Mouse (Mus musculus) lung, postnatal 14 days (tissue): ENCODE data around the gene Ooep.
"Not testable (repeated sequence)": the region's sequence is repeated elsewhere in the genome, so short reads cannot be mapped to it uniquely, and the experiment has no call there.

Experiments
- DNase-seq: peaks from one replicate; pipeline ENCODE4 v3.0.0; 2021

Ooep gene

DNA sequence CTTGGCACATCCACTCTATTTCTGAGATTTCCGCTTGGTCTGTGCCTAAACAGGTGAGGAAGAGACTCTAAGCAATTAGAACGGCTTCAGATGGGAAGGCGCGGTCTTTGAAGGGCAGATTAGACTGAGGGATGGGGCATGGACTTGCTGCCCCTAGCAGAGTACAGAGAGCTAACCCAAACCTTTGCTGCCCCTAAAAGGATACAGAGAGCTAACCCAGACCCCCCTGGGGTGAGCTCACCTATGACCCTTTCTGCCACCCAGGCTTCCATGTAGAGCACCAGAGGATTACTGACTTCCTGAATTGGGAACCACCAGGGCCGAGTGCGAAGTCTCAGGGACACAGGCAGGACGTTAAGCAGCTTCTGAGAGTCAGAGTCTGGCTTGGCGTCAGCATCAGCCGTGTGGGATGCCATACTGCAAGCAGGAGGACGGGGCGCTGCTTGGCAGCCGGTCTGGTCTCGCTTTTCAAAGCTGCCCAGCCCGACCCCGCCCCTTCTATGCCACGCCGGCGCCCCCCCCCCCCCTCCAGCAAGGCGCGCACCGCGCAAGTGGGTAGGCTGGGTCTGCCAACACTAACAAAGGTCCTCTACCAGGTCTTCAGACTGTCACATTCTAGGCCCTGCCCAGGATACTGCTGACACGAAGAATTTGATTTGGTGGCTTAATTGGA lies at the start of gene Ooep:
TSS of gene Ooep (minus strand) at position 613 of the 673 bp plus-strand sequence.
- DNase-seq: no peak

DNA sequence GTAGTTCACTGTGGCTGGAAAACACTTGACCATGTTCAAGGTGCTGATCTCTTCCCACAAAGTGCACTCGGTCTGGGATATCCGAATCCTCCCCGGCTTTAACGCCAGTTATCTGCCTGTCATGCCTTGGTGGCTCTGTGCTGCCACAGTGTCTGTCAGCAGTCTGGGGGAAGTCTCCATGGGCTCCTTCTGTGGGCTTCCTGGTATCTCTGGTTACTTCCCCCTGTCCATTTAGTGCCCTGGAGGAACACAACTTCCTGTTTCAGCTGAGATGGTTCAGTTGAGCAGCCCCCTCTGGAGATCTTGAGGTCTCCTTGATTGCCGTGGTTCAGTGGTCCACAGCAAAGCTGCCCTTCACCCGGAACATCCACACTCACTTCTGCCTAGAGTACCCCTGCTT lies 49.7 kb upstream of the Ooep start:
- no peak for DNase-seq

DNA sequence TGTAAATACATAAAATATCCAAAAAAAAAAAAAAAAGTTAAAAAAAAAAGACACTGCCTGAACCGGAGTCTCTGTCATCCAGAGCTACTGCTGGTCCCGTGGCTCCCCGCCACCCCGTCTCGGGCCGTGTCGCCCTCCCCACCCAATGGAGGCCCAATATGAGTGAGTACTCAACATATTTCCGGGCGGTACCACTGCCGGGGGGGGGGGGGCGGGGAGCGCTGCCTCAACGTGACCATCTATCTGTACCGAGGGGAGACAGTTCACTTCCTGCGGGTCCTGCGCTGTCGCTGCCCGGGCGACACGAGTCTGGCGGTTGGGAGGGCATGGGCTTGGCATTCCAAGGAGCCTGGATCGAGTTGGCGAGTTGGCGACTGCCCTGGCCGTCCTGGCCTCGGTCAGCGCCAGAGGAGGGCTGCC lies 48.8 kb upstream of the Ooep start:
- no peak for DNase-seq

DNA sequence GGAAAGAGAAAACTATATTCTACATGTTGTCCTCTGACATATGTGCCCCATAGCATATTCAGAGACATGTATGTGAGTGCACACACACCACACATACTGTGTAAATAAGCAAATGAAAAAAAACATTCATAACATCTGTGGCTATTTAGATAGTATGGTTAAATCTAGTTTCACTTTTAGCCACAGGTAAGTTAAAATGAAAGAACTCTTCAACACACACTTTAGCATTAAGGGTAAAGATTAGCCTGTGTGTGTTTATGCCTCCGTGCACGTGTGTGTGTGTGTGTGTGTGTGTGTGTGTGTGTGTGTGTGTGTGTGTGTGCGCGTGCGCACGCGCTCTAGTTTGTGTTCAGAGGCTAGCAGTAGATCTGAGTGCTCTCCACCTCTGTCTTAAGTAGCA lies 23.1 kb upstream of the Ooep start:
- DNase-seq: no peak

DNA sequence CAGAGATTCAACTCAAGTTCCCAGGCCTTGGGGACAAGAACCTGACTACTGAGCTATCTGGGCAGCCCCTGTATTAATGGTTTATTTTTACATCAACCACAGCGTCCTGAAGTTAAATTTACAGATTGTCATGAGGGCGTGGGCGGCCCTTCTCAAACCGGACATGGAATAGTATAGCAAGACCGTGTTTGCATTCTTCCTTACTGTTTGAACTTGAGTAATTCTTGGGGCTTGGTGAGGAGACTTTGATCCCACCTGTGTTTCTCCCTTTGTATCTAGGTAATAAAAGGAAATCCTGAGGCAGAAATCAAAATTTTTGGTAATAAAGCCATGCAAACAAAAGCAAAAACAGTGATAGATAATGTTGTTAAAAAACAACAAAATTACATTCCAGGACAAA lies 22.0 kb upstream of the Ooep start:
- DNase-seq: no peak

DNA sequence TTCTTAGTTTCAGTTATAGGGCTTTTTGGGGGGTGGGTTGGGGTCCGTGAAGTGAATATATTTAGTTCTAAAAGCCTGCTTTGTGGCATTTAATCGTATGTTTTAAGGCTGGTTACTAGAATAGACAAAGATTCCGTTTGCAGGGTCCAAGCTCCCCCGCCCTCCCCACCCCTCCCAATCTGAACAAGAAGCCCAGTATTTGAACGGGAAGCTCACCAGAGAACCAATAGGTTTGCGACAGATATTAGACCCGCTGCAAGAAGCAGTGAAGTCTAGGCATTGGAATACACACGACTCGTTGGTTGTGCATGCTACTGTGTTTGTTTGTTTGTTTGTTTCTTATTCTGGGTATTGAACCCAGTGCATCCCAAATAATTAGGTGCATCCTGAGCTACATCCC lies 18.0 kb upstream of the Ooep start:
- no peak for DNase-seq

DNA sequence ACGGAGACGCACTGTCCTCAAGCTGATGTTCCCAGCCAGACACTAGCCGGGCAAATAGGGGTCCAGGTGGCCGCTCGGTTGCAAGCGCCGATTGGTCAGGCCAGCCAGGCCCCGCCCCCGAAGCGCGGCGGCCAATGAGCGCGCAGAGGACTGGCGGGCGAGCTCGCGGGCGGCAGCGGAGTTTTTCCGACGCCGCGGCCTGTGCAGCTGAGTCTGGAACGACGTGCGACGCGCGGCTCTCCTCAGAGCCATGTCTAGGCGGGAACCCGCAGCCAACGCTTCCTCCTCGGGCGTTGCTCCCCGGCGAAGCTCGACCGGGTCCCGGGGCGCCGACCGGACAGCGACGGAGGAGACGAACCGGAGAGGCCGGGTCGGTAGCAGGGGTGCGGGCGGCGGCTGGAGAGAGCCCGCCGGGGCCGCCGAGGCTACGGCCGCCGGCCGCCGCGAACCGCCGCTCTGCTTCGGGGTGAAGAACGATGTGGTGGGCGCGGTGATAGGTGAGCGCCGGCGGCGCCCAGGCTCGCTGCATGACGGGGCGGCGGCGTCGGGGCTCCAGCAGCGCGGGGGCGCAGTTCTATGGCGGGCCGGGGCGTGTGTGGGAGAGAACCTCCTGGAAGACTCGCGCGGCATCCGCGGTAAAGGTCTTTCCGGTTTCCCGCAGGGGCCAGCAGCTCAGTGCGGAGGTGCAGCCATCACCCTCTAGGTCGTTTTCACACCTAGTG lies 17.3 kb upstream of the Ooep start, which contains the start of gene Ddx43:
TSS of gene Ddx43 (plus strand) at position 148 of the 722 bp plus-strand sequence.
- DNase-seq: peak; percentile 24

DNA sequence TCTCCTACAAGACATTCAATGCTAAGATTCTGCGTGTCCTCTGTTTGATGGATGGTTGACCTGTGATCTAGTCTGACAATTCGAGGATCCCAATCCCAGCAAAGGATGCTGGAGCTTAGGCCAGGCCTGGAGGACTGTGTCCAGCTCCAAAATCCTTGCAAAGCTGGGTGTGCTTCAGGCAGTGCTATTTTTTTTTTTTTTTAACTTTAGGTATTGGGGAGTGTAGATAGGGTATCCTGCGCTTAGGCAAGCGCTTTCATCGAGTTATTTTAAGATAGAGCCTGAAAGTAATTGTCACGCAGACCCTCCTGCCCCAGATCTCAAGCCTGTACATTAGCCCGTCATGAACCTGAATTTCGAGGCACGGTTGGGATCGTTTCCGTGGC lies 16.7 kb upstream of the Ooep start:
- no peak for DNase-seq

DNA sequence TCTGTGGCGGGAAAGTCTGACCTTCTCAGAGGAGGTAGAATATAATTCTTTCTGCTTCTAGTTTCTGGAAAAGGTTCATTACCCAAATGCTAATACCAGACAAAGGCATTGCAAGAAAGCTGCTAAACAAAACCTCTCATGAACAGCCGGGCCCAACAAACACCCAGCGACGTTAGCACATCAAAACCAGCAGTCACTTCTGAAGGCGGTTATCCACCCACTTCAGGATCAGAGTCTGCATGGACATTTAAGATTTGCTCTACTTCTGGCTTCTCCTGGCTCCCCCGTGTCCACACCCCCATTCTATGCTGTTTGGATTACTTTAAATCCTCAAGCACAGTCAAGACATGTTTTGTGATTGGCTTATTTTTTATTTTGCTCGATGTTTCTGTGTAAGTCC lies 16.1 kb upstream of the Ooep start:
- no peak for DNase-seq

DNA sequence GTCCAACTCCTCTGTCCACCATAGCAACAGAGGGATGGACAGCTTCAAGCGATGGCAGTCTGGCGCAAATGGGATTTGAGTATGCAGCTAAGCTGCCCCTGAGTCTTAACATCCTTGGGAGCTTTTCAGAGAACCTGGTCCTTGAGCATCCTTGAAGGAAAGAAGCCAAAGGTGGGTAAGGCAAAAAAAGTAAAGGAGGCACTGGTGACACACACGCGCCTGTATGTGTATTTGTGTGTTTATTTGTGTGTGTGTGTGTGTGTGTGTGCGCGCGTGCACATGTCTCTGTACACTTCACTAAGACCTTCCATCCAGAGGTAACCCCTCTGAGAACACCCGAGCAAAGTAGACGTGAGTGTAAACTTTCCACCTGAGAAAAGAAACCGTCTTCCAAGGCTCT lies 15.2 kb upstream of the Ooep start:
- DNase-seq: no peak

DNA sequence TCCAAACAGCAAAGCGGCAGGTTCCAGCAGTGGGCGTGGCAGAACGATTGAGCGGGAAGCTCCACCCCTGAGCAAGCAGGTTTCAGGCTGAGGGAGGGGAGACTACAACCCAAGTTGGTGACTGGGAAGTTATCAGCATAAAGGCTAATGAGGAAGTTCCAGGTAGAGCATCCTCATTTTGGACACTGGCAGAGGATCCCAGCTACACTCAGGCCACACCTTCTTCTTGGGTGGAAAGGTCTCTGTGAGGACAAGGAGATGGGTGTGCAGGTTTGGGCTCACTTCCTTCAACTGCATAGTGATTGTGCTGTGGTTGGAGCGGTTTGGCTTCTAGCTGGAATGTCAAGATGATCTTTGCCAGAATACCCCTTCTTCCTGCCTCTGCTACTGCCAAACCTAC lies 11.5 kb upstream of the Ooep start:
- no peak for DNase-seq

DNA sequence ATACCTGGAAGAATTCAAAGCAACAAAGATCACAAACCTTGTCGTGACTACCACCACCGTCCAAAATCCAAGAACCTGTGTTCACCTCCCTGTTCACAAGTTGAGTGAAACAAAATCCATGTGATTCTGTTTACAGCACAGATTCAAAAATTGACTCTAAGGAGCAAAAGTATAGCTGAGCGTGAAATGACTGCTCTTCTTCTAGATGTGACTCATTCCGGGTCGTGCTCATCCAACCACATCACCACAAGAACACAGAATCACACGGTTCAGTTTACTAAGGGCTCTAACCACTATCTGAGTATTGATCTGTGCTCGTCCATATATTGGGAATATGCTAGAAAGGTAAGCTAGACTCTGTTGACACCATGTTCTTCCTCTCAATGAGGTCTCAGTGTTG lies 8.4 kb upstream of the Ooep start:
- no peak for DNase-seq

DNA sequence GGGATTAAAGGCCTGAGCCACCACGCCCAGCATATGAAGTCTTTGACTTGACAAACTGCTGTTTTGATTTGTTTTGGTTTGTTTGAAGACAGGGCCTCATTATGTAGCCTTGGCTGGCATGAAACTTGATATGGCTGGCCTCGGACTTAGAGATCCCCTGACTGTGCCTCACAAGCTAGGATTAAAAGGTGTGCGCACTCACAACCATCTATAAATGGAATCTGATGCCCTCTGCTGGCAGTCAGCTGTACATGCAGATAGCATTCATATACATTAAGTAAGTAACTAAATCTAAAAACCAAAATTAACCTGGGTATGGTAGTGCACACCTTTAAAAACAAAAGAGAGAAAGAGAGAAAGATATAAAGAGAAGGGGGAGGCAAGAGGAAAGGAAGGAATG lies 7.4 kb upstream of the Ooep start:
- peak; percentile 15 for DNase-seq

DNA sequence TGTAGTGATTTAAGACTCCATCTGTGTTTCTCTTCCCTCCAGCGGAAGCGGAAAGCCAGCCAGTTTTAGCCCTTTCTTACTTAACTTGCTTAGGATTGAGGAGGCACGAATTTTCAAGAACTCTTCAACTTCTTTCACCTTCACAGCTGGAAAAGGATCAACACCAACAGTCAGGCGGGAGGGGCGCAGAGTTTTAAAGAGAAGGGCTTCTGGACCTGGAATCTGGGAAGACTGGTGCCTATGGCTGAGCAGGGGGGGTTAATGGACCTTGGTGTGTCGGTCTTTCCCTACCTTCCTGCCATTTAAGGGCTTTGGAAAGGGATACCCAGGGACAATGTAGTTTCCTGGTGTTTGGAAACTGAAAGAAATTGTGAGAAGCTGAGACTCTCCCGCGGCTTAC lies 979 bp downstream of the Ooep start:
- DNase-seq: no peak

DNA sequence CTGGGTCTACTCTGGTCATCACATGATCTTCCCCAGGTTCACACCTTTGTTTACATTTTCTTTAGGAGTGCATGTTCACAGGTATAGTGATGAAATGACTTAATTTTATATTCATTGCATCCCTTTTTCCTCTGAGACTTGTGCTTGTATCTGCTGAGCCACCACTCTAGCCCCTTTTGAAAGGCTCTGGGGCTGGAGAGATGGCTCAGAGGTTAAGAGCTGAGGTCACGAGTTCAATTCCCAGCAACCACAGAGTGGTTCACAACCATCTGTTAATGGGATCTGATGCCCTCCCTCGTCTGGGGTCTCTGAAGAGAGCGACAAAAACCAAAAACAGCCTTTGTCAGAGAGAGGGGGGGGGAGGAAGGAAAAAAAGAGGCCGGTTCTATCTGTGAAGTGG lies 3.0 kb downstream of the Ooep start:
- DNase-seq: no peak

DNA sequence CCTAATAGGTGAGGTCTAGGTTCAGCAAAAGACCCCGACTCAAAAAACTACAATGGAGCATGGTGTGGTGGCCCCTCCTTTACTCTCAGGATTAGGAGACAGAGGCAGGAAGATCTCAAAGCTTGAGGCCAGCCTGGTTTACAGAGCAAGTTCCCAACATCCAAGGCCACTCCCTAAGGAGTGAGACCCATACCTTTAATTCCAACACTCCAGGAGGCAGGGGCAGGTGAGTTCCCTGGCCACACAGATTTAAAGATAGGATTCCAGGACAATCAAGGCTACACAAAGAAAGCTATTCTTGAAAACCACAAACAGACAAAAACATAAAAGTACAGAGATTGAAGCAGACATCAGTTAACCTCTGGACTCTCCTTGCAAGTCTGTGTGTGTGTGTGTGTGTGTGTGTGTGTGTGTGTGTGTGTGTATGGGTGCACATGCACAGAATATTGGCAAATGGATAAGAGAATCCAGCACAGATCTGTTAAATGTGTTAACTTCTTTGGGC lies 3.6 kb downstream of the Ooep start:
- DNase-seq: no peak

DNA sequence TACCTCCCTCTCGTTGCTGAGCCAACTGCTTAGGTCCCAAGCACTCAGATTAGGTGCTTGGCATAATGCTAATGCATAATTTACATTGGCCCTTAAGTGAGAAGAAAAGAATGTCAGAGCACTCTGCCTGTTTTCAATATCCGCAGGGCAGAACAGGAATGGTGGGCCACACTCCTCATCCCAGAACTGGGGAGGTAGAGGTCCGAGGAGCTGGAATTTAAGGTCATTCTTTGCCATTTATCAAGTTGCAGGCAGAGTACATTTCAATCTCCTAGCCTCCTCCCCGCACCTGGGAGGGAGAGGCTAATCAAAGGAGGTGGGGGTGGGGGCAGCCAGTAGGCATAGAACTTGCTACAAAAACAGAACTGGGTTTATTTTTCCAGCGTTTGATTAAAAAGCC lies 4.1 kb downstream of the Ooep start:
- no peak for DNase-seq

DNA sequence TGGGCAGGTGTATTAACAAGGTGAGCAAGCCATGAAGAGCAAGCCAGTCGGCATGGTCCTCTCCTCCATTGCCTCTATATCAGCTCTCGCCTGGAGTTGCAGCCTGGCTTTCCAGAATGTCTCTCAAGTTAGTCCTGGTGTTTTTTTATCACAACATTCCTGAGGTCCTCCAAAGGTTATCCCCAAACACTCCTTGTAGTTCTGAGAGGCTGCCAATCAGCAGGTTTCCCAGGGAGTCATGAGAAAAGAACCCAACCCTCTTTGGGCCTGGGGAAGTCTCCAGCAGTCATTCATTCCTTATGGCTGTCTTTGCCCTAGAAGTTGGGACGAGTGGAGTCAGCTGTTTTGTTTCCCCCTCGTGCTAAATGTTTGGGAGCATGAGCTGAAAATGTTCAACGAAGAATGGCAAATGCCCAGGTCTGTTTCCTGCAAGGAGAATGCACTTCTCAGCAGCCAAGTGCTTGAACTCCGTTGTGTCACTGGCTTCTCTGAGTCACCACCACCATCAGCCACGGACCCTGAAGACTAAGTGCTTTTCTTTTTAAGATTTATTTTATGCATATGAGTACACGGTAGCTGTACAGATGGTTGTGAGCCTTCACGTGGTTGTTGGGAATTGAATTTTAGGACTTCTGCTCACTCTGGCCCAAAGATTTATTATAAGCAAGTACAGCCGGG lies 5.6 kb downstream of the Ooep start:
- DNase-seq: no peak

DNA sequence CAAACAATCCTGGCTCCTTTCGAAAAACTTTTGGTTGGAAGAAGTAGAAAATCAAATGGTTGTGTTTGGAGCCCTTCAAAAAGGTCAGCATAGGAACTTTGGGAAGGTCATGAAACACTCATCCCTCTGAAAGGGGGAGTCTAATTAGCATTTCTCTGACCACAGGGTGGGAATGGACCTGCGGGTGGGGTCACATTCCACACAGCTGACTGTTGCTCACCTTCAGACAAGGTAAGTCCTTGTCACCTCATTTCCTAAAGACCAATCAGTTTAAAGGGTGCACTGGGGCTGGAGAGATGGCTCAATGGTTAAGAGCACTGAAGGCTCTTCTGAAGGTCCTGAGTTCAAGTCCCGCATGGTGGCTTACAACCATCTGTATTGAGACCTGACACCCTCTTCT lies 7.1 kb downstream of the Ooep start:
- DNase-seq: no peak

DNA sequence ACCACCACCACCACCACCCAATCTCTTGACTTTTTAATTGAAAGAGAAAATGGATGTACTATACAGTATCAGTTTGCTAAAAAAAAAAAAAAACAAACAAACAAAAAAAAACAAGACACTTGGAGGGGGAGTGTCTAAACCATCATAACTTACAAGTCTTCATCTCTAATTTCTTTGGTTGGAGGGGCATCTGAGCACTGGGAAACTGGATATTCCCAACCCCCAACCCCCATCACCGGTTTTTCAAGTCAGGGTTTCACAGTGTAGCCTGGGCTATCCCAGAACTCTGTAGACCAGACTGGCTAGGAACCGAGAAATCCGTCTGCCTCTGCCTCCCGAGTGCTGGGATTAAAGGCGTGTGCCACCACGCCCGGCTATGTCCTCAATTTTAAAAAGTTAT lies 8.7 kb downstream of the Ooep start:
- DNase-seq: no peak

DNA sequence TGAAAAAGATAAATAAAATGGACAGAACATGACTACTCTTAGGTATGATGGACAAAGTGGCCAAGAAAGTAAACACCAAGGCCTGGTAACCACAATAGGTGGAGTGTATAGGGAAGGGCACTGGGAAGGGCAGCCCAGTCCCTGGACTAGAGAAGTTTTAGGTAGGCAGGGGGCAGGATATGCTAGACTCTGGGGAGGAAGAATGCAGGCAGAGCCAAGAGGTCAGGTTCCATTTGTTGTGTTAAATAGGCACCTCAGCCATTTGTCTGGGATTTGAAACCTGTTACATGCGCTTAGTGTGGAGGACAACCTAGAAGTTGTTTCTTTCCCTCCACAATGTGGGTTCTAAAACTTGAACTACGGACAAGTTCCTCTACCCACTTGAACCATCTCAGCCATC lies 9.2 kb downstream of the Ooep start:
- DNase-seq: no peak

DNA sequence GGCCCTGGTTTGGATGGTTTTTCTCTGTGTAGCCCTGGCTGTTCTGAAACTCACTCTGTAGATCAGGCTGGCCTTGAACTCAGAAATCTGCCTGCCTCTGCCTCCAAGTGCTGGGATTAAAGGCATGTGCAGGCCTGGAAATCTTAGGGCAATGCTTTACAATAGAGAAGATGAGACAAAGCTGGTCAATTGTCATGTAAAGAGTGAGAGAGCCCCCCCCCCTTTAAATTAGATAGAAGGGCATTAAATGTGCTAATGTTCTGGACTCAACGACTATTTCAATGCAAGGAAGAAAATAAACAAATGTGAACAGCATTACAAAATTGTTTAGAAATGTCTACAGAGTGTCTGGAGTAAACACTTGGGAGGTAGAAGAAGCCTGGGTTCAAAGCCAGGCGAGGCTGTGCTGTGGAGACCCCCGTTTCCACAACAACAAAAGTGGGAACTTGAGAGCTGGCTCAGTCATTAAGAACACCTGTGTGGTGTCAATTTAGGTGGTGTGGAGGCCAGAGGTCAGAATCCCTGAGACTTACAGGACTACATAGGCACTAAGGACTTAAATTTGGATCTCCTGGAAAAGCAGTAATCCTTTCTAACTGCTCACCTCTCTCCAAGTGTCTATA lies 9.7 kb downstream of the Ooep start:
- DNase-seq: no peak

DNA sequence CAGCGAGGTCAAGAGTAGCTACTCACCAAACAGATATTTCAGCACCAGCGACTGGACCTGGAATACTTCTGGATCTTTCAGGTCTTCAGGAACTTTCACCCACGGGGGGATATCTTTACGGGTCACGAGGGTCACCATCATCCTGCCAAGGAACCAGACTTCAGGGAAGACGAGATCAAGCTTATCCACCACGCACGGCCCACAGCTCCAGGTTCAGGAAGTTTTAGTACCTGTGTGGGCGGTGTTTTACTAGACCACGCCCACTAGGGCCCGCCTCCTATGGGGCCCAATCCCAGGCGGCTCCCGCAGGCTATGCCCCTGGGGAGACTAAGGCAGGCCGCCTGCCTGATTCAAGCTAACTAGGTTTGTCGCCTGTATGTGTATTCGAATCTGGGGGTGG lies 10.6 kb downstream of the Ooep start, which contains the start of gene Dppa5a:
TSS of gene Dppa5a (minus strand) at position 219 of the 400 bp plus-strand sequence.
- not testable (repeated sequence) for DNase-seq
